Mouse (Mus musculus) thymus, postnatal 0 days (tissue): ENCODE results near the gene Itgae. TPM values are rescaled to one million over a fixed set of nuclear protein-coding genes. Genes with fewer than 3 reads are reported as not detected.
A peak's percentile ranks its signal among the peaks of the same experiment; 100 is the strongest.

ENCODE experiments used
- DNase-seq: peaks from one replicate; pipeline ENCODE4 v3.0.0-alpha.2; 2015; ENCODE audit warnings: low spot score
- polyA plus RNA-seq: library from polyadenylated mRNA; unstranded; fragments of >200 nt; fragmentation: Nextera tagmentation; extraction: Ambion mirVana; gene quantifications from 2 replicates; pipeline ENCODE4 v1.2.1, GENCODE M21; 2015

The Itgae gene
- polyA plus RNA-seq: 8.0 and 10.5 TPM in 2 replicates

- no peak for DNase-seq
These were observed at the start of gene Itgae for GRCm38 (mm10) chr11:73090283-73090682. Gene Itgae, plus strand, starts transcription at chr11:73090583.

GRCm38 (mm10) chr11:73044229-73044755 lies 46.1 kb upstream of the Itgae start:
- DNase-seq: no peak

- DNase-seq: peak; percentile 35
These were observed 45.6 kb upstream of the Itgae start for GRCm38 (mm10) chr11:73044789-73045188.

GRCm38 (mm10) chr11:73047542-73047996 lies 42.8 kb upstream of the Itgae start, which contains the start of gene Ncbp3:
Gene Ncbp3, plus strand, starts transcription at chr11:73047783.
- DNase-seq: peak; percentile 98

GRCm38 (mm10) chr11:73048030-73048876 lies 42.1 kb upstream of the Itgae start:
- DNase-seq: peak; percentile 73

GRCm38 (mm10) chr11:73049335-73049734 lies 41.0 kb upstream of the Itgae start:
- DNase-seq: peak; percentile 65

GRCm38 (mm10) chr11:73052795-73053194 lies 37.6 kb upstream of the Itgae start:
- no peak for DNase-seq

GRCm38 (mm10) chr11:73057701-73058100 lies 32.7 kb upstream of the Itgae start:
- DNase-seq: no peak

- DNase-seq: no peak
These were observed 30.8 kb upstream of the Itgae start for GRCm38 (mm10) chr11:73059630-73060029.

- no peak for DNase-seq
These were observed 29.0 kb upstream of the Itgae start for GRCm38 (mm10) chr11:73061413-73061812.

GRCm38 (mm10) chr11:73071839-73072238 lies 18.5 kb upstream of the Itgae start:
- peak; percentile 47 for DNase-seq

- no peak for DNase-seq
These were observed 14.1 kb upstream of the Itgae start for GRCm38 (mm10) chr11:73076295-73076694.

GRCm38 (mm10) chr11:73076733-73077132 lies 13.7 kb upstream of the Itgae start:
- no peak for DNase-seq

GRCm38 (mm10) chr11:73077211-73077720 lies 13.1 kb upstream of the Itgae start:
- no peak for DNase-seq

GRCm38 (mm10) chr11:73078615-73079014 lies 11.8 kb upstream of the Itgae start:
- DNase-seq: no peak

- no peak for DNase-seq
These were observed 10.1 kb upstream of the Itgae start for GRCm38 (mm10) chr11:73080306-73080705.

- peak; percentile 60 for DNase-seq
These were observed 6.1 kb upstream of the Itgae start for GRCm38 (mm10) chr11:73084303-73084702.

- no peak for DNase-seq
These were observed 5.6 kb upstream of the Itgae start for GRCm38 (mm10) chr11:73084804-73085231.

- DNase-seq: peak; percentile 42
These were observed 5.0 kb upstream of the Itgae start for GRCm38 (mm10) chr11:73085391-73085790.

- DNase-seq: no peak
These were observed 2.5 kb upstream of the Itgae start for GRCm38 (mm10) chr11:73087700-73088480.

- no peak for DNase-seq
These were observed 443 bp downstream of the Itgae start for GRCm38 (mm10) chr11:73090826-73091225.

GRCm38 (mm10) chr11:73092057-73092456 lies 1.7 kb downstream of the Itgae start:
- DNase-seq: no peak
